Mouse (Mus musculus) urinary bladder, postnatal 4 days (tissue): Measurements from ENCODE around the gene Zfp618.

Source experiments
- DNase-seq, 2 experiments: peaks; one replicate each; pipeline ENCODE4 v3.0.0; 2021 to 2022; ENCODE audit warnings: low spot score in 2 of 2

Zfp618 gene

GRCm38 (mm10) chr4:63064911-63065310, 99.5 kb downstream of the Zfp618 start:
- DNase-seq = peak in 1 of 2 experiments; percentile 56

- DNase-seq = peak in 1 of 2 experiments; percentile 57
These were observed 101.4 kb downstream of the Zfp618 start for GRCm38 (mm10) chr4:63066796-63067195.

GRCm38 (mm10) chr4:63067822-63068221, 102.4 kb downstream of the Zfp618 start:
- DNase-seq = peak in 1 of 2 experiments; percentile 39

GRCm38 (mm10) chr4:63068499-63069175, 103.3 kb downstream of the Zfp618 start:
- peak in 1 of 2 experiments; percentile 52 for DNase-seq

- DNase-seq = no peak
These were observed 106.3 kb downstream of the Zfp618 start for GRCm38 (mm10) chr4:63071413-63072260.

GRCm38 (mm10) chr4:63073139-63073538, 107.8 kb downstream of the Zfp618 start:
- DNase-seq = no peak

- DNase-seq = no peak
These were observed 113.8 kb downstream of the Zfp618 start for GRCm38 (mm10) chr4:63079159-63079558.

GRCm38 (mm10) chr4:63084473-63084889, 119.1 kb downstream of the Zfp618 start:
- peak in 1 of 2 experiments; percentile 33 for DNase-seq

GRCm38 (mm10) chr4:63089484-63089883, 124.1 kb downstream of the Zfp618 start:
- DNase-seq = no peak

- no peak for DNase-seq
These were observed 125.8 kb downstream of the Zfp618 start for GRCm38 (mm10) chr4:63091151-63091550.

GRCm38 (mm10) chr4:63097603-63098002, 132.2 kb downstream of the Zfp618 start:
- no peak for DNase-seq

- DNase-seq = no peak
These were observed 135.1 kb downstream of the Zfp618 start for GRCm38 (mm10) chr4:63100478-63100877.

- DNase-seq = no peak
These were observed 136.7 kb downstream of the Zfp618 start for GRCm38 (mm10) chr4:63102025-63102424.

- no peak for DNase-seq
These were observed 140.3 kb downstream of the Zfp618 start for GRCm38 (mm10) chr4:63105651-63106050.

- DNase-seq = peak; percentile 65 to 83
These were observed 153.5 kb downstream of the Zfp618 start for GRCm38 (mm10) chr4:63118639-63119437.

- DNase-seq = no peak
These were observed 159.6 kb downstream of the Zfp618 start for GRCm38 (mm10) chr4:63124861-63125466.

GRCm38 (mm10) chr4:63129891-63130624, 164.7 kb downstream of the Zfp618 start:
- DNase-seq = no peak

- DNase-seq = no peak
These were observed 181.9 kb downstream of the Zfp618 start for GRCm38 (mm10) chr4:63147268-63147667.

GRCm38 (mm10) chr4:63151127-63151526, 185.8 kb downstream of the Zfp618 start:
- DNase-seq = no peak

- no peak for DNase-seq
These were observed 188.7 kb downstream of the Zfp618 start for GRCm38 (mm10) chr4:63154028-63154427.

GRCm38 (mm10) chr4:63154699-63155098, 189.3 kb downstream of the Zfp618 start, which contains the start of gene Ambp:
Gene Ambp (minus strand): TSS chr4:63154799.
- DNase-seq = no peak
